Mouse (Mus musculus): ENCODE measurements around the gene P2rx6.

DNA sequence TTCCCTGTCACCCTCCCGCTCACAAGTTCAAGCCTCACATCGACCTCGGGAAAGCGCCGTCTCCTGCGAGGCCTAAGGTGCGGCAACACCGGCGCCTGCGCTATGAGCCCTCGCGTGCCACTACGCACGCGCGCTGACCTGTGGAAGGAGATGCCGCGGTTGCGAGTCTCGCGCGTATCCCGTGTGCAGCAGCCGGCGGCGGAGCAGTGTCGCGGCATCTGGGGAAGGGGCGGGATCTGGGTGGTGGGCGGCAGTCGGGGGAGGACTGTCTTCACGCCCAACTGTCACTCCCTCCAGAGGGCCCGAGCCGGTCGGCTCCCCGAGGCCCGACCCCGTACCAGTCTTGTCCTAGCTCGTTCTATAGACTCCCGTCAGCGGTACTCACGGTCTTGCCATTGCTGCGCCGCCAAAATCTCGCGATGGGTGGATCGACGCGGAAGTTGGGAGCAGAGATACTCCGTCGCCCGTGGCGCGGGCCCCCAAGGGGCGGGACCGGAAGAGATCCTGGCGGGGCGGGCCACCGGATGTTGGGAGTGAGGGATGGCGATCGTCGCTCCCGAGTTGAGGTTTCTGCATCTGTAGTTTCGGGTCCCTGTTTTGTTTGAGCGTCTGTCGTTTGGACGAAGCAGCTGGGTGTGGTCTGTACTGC is 30.9 kb upstream of the P2rx6 start, which contains the start of gene Thap7:
- TF ChIP-seq POLR2A (IDR thresholded peaks at IDR 0.05; ENCODE audit: insufficient read depth, low read depth, low read length) (peak; percentile 90), CTCF (IDR thresholded peaks at IDR 0.05) (no peak)
